Mouse (Mus musculus) liver, postnatal 0 days (tissue): Measurements from ENCODE around the gene Sdha.

Source experiments
- CTCF ChIP-seq: sonication (generic); IDR thresholded peaks from 2 replicates; pipeline ENCODE4 v1.5.1; 2016; ENCODE audit warnings: antibody characterized with exemption, low read depth
- EP300 ChIP-seq: IDR thresholded peaks from 2 replicates; pipeline ENCODE4 v1.6.1; 2016; ENCODE audit warnings: antibody characterized with exemption, low read depth, mild to moderate bottlenecking

- no peak for TF ChIP-seq CTCF
- no peak for TF ChIP-seq EP300
These were observed 44.3 kb downstream of the Sdha start for GRCm38 (mm10) chr13:74305780-74306179.
